Mouse (Mus musculus): ENCODE measurements around the gene Mrpl12. TPM values are rescaled to one million over a fixed set of nuclear protein-coding genes. Genes with fewer than 3 reads are reported as not detected.
A peak's percentile ranks its signal among the peaks of the same experiment; 100 is the strongest.

The Mrpl12 gene
- total and polyA plus RNA-seq, 3 experiments = 60.3 to 363 (median 267) TPM

GRCm38 (mm10) chr11:120519738-120520137 is 35.3 kb downstream of the Mrpl12 start:
- no peaks in the 10 kb centered on the region for H3K79me2 ChIP-seq (replicated peaks; ENCODE audit: control insufficient read depth, extremely low read depth, insufficient read depth, poor library complexity, severe bottlenecking)
- H3K27me3 ChIP-seq (replicated peaks) = no peaks in the 10 kb centered on the region
- no peak for DNase-seq (ENCODE audit: extremely low read depth)
- H3K4me2 ChIP-seq (ENCODE audit: insufficient read depth, low read depth, poor library complexity, severe bottlenecking) = peak overlapping the region; percentile 56; the same call in 1 of the 2 replicates
- H3K9me3 ChIP-seq (replicated peaks; ENCODE audit: low read length) = peaks cover 6% of the 10 kb centered on the region
- in situ Hi-C loops (cut with MboI; ENCODE audit: low pct_ligation_motif_present, low pct_unique_long_range_greater_than_20kb, low sequenced_read_pairs) = loop anchor here (5.0 kb wide), 1 partner anchor 48 kb away; no protein-coding TSS in a partner anchor
- no peak overlapping the region for H3K27ac ChIP-seq (ENCODE audit: insufficient read depth, low read depth)
- no peaks in the 10 kb centered on the region for H3K36me3 ChIP-seq (replicated peaks in 1 of 2; ENCODE audit: control insufficient read depth in 1 of 2, insufficient read depth in 1 of 2, low read length in 1 of 2)
- no peak for TF ChIP-seq RCOR1 (conservative IDR thresholded peaks at IDR 0.05; ENCODE audit: low read depth, low read length)
- TF ChIP-seq MEF2A (IDR thresholded peaks at IDR 0.05; ENCODE audit: borderline replicate concordance, low read depth, low read length) = peak; percentile 98
- TF ChIP-seq TBP (conservative IDR thresholded peaks at IDR 0.05; ENCODE audit: low read depth, low read length) = peak; percentile 79
- peak; percentile 62; the same call in 1 of the 2 replicates for TF ChIP-seq TCF12 (IDR thresholded peaks at IDR 0.05; ENCODE audit: low read depth, low read length)
- peak; percentile 16; the same call in 1 of the 2 replicates for TF ChIP-seq HCFC1 (IDR thresholded peaks at IDR 0.05; ENCODE audit: low read depth, low read length)
- TF ChIP-seq ZKSCAN1 (IDR thresholded peaks at IDR 0.05; ENCODE audit: borderline replicate concordance, low read depth, low read length) = no peak
- TF ChIP-seq JUN (IDR thresholded peaks at IDR 0.05; ENCODE audit: insufficient read depth, low read depth, low read length) = peak; percentile 87
- TF ChIP-seq JUND (conservative IDR thresholded peaks at IDR 0.05; ENCODE audit: low read depth, low read length) = 0 out of 2 replicates have a peak, but pooled peaks have one; percentile 47
- peak; percentile 80 for TF ChIP-seq ELF1 (IDR thresholded peaks at IDR 0.05; ENCODE audit: low read depth, low read length)
- no peak for TF ChIP-seq MAFK (IDR thresholded peaks at IDR 0.05; ENCODE audit: insufficient replicate concordance, low read length)
- peak; percentile 79 for TF ChIP-seq POLR2A (IDR thresholded peaks at IDR 0.05; ENCODE audit: low read depth, low read length)
- dilution Hi-C loops (cut with MboI; ENCODE audit: extremely low pct_ligation_motif_present, extremely low pct_unique_long_range_greater_than_20kb, low sequenced_read_pairs) = no loop called here
- H3K4me1 ChIP-seq (ENCODE audit: control insufficient read depth in 1 of 2, insufficient read depth in 2 of 2) = peaks cover 0 to 18% of the 10 kb centered on the region in 2 experiments; a peak in 2 of 4 replicates
- H3K4me3 ChIP-seq (replicated peaks in 1 of 3; ENCODE audit: low read depth in 2 of 3, low read length in 2 of 3, poor library complexity in 1 of 3) = peak overlapping the region in 1 of 3 experiments; percentile 27
- H3K9ac ChIP-seq (ENCODE audit: insufficient read depth, low read depth) = peak overlapping the region; percentile 39; the same call in 1 of the 2 replicates

- no peaks in the 10 kb centered on the region for H3K27me3 ChIP-seq (replicated peaks)
- H3K4me3 ChIP-seq (replicated peaks in 1 of 3; ENCODE audit: low read depth in 2 of 3, low read length in 2 of 3, poor library complexity in 1 of 3) = no peak overlapping the region
- peaks cover 0 to 16% of the 10 kb centered on the region in 2 experiments; a peak in 2 of 4 replicates for H3K4me1 ChIP-seq (ENCODE audit: control insufficient read depth in 1 of 2, insufficient read depth in 2 of 2)
- no peak for TF ChIP-seq TCF12 (IDR thresholded peaks at IDR 0.05; ENCODE audit: low read depth, low read length)
- TF ChIP-seq MAZ (IDR thresholded peaks at IDR 0.05; ENCODE audit: low read depth, low read length) = no peak
- no peak for TF ChIP-seq ETS1 (conservative IDR thresholded peaks at IDR 0.05; ENCODE audit: low read depth, low read length)
- no peak for TF ChIP-seq RAD21 (IDR thresholded peaks at IDR 0.05; ENCODE audit: low read depth, low read length)
- TF ChIP-seq NRF1 (IDR thresholded peaks at IDR 0.05; ENCODE audit: low read depth, low read length) = no peak
- no peak for TF ChIP-seq CHD1 (IDR thresholded peaks at IDR 0.05; ENCODE audit: low read depth, low read length)
- no peak for TF ChIP-seq ZC3H11A (IDR thresholded peaks at IDR 0.05; ENCODE audit: low read depth, low read length)
- TF ChIP-seq SMC3 (IDR thresholded peaks at IDR 0.05; ENCODE audit: low read depth, low read length) = no peak
- TF ChIP-seq USF2 (conservative IDR thresholded peaks at IDR 0.05; ENCODE audit: low read depth, low read length) = no peak
- no peak for TF ChIP-seq RCOR1 (conservative IDR thresholded peaks at IDR 0.05; ENCODE audit: low read depth, low read length)
- TF ChIP-seq POLR2A (IDR thresholded peaks at IDR 0.05; ENCODE audit: low read depth, low read length) = no peak
- no peak for TF ChIP-seq HCFC1 (IDR thresholded peaks at IDR 0.05; ENCODE audit: low read depth, low read length)
- no peak for TF ChIP-seq SIN3A (IDR thresholded peaks at IDR 0.05; ENCODE audit: low read length)
- TF ChIP-seq JUND (conservative IDR thresholded peaks at IDR 0.05; ENCODE audit: low read depth, low read length) = no peak
- no peak for TF ChIP-seq MAX (IDR thresholded peaks at IDR 0.05; ENCODE audit: low read length)
- TF ChIP-seq CHD2 (IDR thresholded peaks at IDR 0.05; ENCODE audit: low read length) = no peak
- TF ChIP-seq KAT2A (IDR thresholded peaks at IDR 0.05; ENCODE audit: insufficient replicate concordance, low read length) = no peak
- no peak for TF ChIP-seq NELFE (IDR thresholded peaks at IDR 0.05; ENCODE audit: low read depth, low read length)
- TF ChIP-seq ELF1 (IDR thresholded peaks at IDR 0.05; ENCODE audit: low read depth, low read length) = no peak
- no peak for TF ChIP-seq MAFK (IDR thresholded peaks at IDR 0.05; ENCODE audit: insufficient replicate concordance, low read length)
- peaks cover 7% of the 10 kb centered on the region for H3K9me3 ChIP-seq (replicated peaks; ENCODE audit: low read length)
- no peak overlapping the region for H3K9ac ChIP-seq (ENCODE audit: insufficient read depth, low read depth)
- no peak overlapping the region for H3K27ac ChIP-seq (ENCODE audit: insufficient read depth, low read depth)
- H3K36me3 ChIP-seq (replicated peaks in 1 of 2; ENCODE audit: control insufficient read depth in 1 of 2, insufficient read depth in 1 of 2, low read length in 1 of 2) = no peaks in the 10 kb centered on the region
- in situ Hi-C loops (cut with MboI; ENCODE audit: low pct_ligation_motif_present, low pct_unique_long_range_greater_than_20kb, low sequenced_read_pairs) (loop anchor here (5.0 kb wide), 1 partner anchor 47 kb away; no protein-coding TSS in a partner anchor), dilution Hi-C loops (cut with MboI; ENCODE audit: extremely low pct_ligation_motif_present, extremely low pct_unique_long_range_greater_than_20kb, low sequenced_read_pairs) (no loop called here)
- no peaks in the 10 kb centered on the region for H3K79me2 ChIP-seq (replicated peaks; ENCODE audit: control insufficient read depth, extremely low read depth, insufficient read depth, poor library complexity, severe bottlenecking)
- DNase-seq (ENCODE audit: extremely low read depth) = no peak
- H3K4me2 ChIP-seq (ENCODE audit: insufficient read depth, low read depth, poor library complexity, severe bottlenecking) = no peak overlapping the region
These were observed 36.1 kb downstream of the Mrpl12 start for GRCm38 (mm10) chr11:120520498-120520897.
